Mouse (Mus musculus): ENCODE data around the gene Ankrd26.

GRCm38 (mm10) chr6:118462069-118462705 lies 99.8 kb downstream of the Ankrd26 start:
- TF ChIP-seq CTCF (IDR thresholded peaks at IDR 0.05; ENCODE audit: insufficient read depth, low read depth, low read length) (no peak), POLR2A (IDR thresholded peaks at IDR 0.05; ENCODE audit: insufficient read depth, low read depth, low read length) (no peak)
